24 mouse cellular contexts compared by ENCODE assay signal in genomic region chr3:123550487-123550886, GRCm38 (mm10).
"Had no signal": no experiment of that assay in that cellular context is flagged by ENCODE, and none has a peak within 500 bp of the region (broad histone marks: within the 10 kb centered on the region; RNA-seq: fewer than 3 reads in every experiment).

No protein-coding gene starts in this region.

- H3K4me1 ChIP-seq: heart, embryonic 13.5 days; heart, embryonic 15.5 days; intestine, embryonic 15.5 days; limb, embryonic 10.5 days; limb, embryonic 12.5 days had no signal

- H3K9ac ChIP-seq: heart, embryonic 13.5 days; heart, embryonic 15.5 days; hindbrain, embryonic 14.5 days; intestine, embryonic 15.5 days; limb, embryonic 12.5 days had no signal

- H3K27me3 ChIP-seq: heart, embryonic 13.5 days; heart, embryonic 15.5 days; intestine, embryonic 15.5 days; limb, embryonic 12.5 days had no signal

- H3K36me3 ChIP-seq: heart, embryonic 13.5 days; heart, embryonic 15.5 days; limb, embryonic 10.5 days; limb, embryonic 12.5 days had no signal

- H3K9me3 ChIP-seq: heart, embryonic 13.5 days; heart, embryonic 15.5 days; intestine, embryonic 15.5 days; limb, embryonic 10.5 days; limb, embryonic 12.5 days had no signal

- ATAC-seq: hindbrain, embryonic 16.5 days; inflammation-experienced regulatory T-cells, adult 6 months; intestine, embryonic 15.5 days; intestine, postnatal 0 days had no signal

- DNase-seq: gastrocnemius, postnatal 14 days; gastrocnemius, postnatal 36 days; heart, adult 11 months; heart, adult 2 months; heart, postnatal 14 days; heart, postnatal 36 days; kidney, adult 18-20 months; kidney, adult 8-10 months; kidney, postnatal 10 days; kidney, postnatal 25 days; kidney, postnatal 4 days; liver had no signal

- H3K4me2 ChIP-seq: heart, embryonic 11.5 days; heart, embryonic 13.5 days; heart, embryonic 15.5 days; hindbrain, embryonic 14.5 days; intestine, embryonic 15.5 days; limb, embryonic 12.5 days had no signal

- H3K27ac ChIP-seq: heart, adult 2 months; heart, embryonic 13.5 days; heart, embryonic 15.5 days; hindbrain, embryonic 14.5 days; intestine, embryonic 15.5 days; layer of hippocampus, adult 2 months; left cerebral cortex, adult 2 months; limb, embryonic 10.5 days; limb, embryonic 12.5 days had no signal

- H3K4me3 ChIP-seq: heart, adult 2 months; heart, embryonic 13.5 days; heart, embryonic 15.5 days; intestine, embryonic 15.5 days; layer of hippocampus, adult 2 months; left cerebral cortex, adult 2 months; limb, embryonic 10.5 days; limb, embryonic 12.5 days had no signal
